Mouse (Mus musculus) C2C12 (cell line): ENCODE measurements at regions not wholly inside any gene's neighbourhood (a gene's known extent, or its start where the extent isn't known, plus 50 kb on each side); places are given as distances from the start of the nearest gene placed in this dataset.

Source experiments
- H3K27me3 ChIP-seq: one replicate; pipeline ENCODE4 v1.6.1; 2011; ENCODE audit not compliant: control insufficient read depth, insufficient read depth, insufficient read length
- H3K36me3 ChIP-seq: one replicate; pipeline ENCODE4 v1.6.1; 2011; ENCODE audit not compliant: control insufficient read depth, insufficient read depth
- H3K4me3 ChIP-seq: one replicate; pipeline ENCODE4 v1.5.1; 2011; ENCODE audit warnings: mild to moderate bottlenecking, control low read depth; ENCODE audit not compliant: poor library complexity, insufficient read depth, severe bottlenecking
- H3K79me2 ChIP-seq: one replicate; pipeline ENCODE4 v1.6.1; 2011; ENCODE audit not compliant: control insufficient read depth, insufficient read depth
- H3K79me3 ChIP-seq: one replicate; pipeline ENCODE4 v1.6.1; 2011; ENCODE audit warnings: low read depth, control low read depth
- H3ac ChIP-seq: one replicate; pipeline ENCODE3; 2011; ENCODE audit warnings: low read depth; ENCODE audit not compliant: control insufficient read depth, insufficient read length
- CEBPB ChIP-seq: IDR thresholded peaks from one replicate; pipeline ENCODE4 v1.6.1; 2011; ENCODE audit warnings: low read depth, mild to moderate bottlenecking, control low read depth, moderate library complexity
- CTCF ChIP-seq: IDR thresholded peaks from one replicate; pipeline ENCODE4 v1.5.1; 2011; ENCODE audit not compliant: control insufficient read depth, insufficient read depth, insufficient read length
- FOSL1 ChIP-seq: IDR thresholded peaks from one replicate; pipeline ENCODE4 v1.8.0; 2011; ENCODE audit warnings: mild to moderate bottlenecking, low read length; ENCODE audit not compliant: poor library complexity, insufficient read depth, severe bottlenecking
- MAX ChIP-seq: IDR thresholded peaks from one replicate; pipeline ENCODE4 v1.6.1; 2011; ENCODE audit warnings: mild to moderate bottlenecking, control low read depth
- MYOD1 ChIP-seq: IDR thresholded peaks from one replicate; pipeline ENCODE4 v1.6.1; 2011; ENCODE audit warnings: low read depth; ENCODE audit not compliant: control insufficient read depth, insufficient read length
- MYOG ChIP-seq: IDR thresholded peaks from one replicate; pipeline ENCODE4 v1.6.1; 2011; ENCODE audit not compliant: control insufficient read depth, insufficient read length; ENCODE audit errors: extremely low read depth
- USF1 ChIP-seq: IDR thresholded peaks from one replicate; pipeline ENCODE4 v1.6.1; 2011; ENCODE audit warnings: low read depth, mild to moderate bottlenecking, control low read depth, moderate library complexity

GRCm38 (mm10) chr10:10270297-10270696 is 201.8 kb downstream of the Adgb start:
- Histone ChIP-seq H3K79me3 (no peaks in the 10 kb centered on the region), H3K36me3 (no peaks in the 10 kb centered on the region), H3K27me3 (no peaks in the 10 kb centered on the region), H3ac (no peak overlapping the region), H3K4me3 (no peak overlapping the region), H3K79me2 (no peaks in the 10 kb centered on the region)
- TF ChIP-seq FOSL1 (no peak), CEBPB (no peak)

DNA sequence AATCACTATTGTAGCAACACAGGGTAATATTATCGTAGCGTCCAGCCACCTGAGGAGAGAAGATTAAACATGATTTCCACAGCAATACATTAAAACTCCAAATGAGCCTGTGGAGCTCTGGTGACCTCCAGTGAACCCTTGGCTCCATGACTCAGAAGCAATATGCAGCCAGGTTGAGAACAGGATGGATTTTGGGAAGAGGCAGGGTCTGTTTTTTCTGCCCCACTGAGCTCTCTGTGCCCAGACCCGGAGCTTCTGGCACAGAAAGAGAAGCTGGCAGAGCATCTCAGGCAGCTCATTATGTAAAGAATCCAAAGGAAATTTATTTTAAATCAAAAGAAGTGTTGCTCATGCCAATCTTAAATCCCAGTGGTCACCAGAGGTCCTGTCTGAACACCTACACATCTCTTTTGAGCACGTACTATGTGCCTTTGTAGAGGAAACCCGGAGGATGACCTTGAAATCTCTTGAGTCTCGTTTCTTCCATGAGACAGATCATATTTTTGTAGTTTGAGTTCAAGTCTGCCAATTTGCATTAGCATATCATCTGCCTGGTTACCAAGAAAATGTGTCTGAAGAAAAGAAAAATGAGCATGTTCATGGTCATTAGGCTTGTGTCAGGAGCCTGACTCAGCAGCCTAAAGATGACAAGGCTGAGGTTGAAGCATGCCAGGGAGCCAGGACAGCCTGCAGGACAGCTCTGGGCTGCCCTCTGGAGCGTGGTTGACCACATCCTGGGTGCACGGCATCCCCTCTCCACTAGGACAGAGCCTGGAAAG is 219.4 kb downstream of the Adgb start:
- Histone ChIP-seq H3K4me3 (no peak overlapping the region), H3ac (no peak overlapping the region), H3K79me3 (no peaks in the 10 kb centered on the region), H3K36me3 (no peaks in the 10 kb centered on the region), H3K79me2 (no peaks in the 10 kb centered on the region), H3K27me3 (no peaks in the 10 kb centered on the region)
- TF ChIP-seq USF1 (no peak), MAX (peak; percentile 74), MYOG (no peak), CEBPB (no peak), FOSL1 (peak; percentile 23), MYOD1 (peak; percentile 26), CTCF (no peak)

- peak; percentile 34 for TF ChIP-seq USF1
- peak; percentile 89 for TF ChIP-seq MAX
- TF ChIP-seq MYOD1 = peak; percentile 57
- no peak for TF ChIP-seq CTCF
- peak; percentile 36 for TF ChIP-seq FOSL1
- TF ChIP-seq CEBPB = no peak
- no peak for TF ChIP-seq MYOG
- Histone ChIP-seq H3K79me3 (no peaks in the 10 kb centered on the region), H3K36me3 (no peaks in the 10 kb centered on the region), H3K4me3 (no peak overlapping the region), H3K27me3 (no peaks in the 10 kb centered on the region), H3ac (no peak overlapping the region), H3K79me2 (no peaks in the 10 kb centered on the region)
Measured at GRCm38 (mm10) chr10:10252136-10252535, 220.0 kb downstream of the Adgb start.

GRCm38 (mm10) chr10:10234894-10235523 is 237.1 kb downstream of the Adgb start:
- TF ChIP-seq FOSL1 (peak; percentile 26), MYOD1 (no peak), CTCF (no peak), MYOG (no peak), MAX (no peak)
- Histone ChIP-seq H3K79me3 (no peaks in the 10 kb centered on the region), H3K4me3 (no peak overlapping the region), H3ac (no peak overlapping the region), H3K27me3 (no peaks in the 10 kb centered on the region), H3K79me2 (no peaks in the 10 kb centered on the region), H3K36me3 (no peaks in the 10 kb centered on the region)

- TF ChIP-seq USF1 = no peak
- peak; percentile 5 for TF ChIP-seq FOSL1
- peak; percentile 4 for TF ChIP-seq CEBPB
- TF ChIP-seq MYOD1 = no peak
- TF ChIP-seq MAX = no peak
- no peaks in the 10 kb centered on the region for H3K79me3 ChIP-seq
- no peaks in the 10 kb centered on the region for H3K79me2 ChIP-seq
- H3K4me3 ChIP-seq = no peak overlapping the region
- no peak overlapping the region for H3ac ChIP-seq
- no peaks in the 10 kb centered on the region for H3K36me3 ChIP-seq
- no peaks in the 10 kb centered on the region for H3K27me3 ChIP-seq
Measured at GRCm38 (mm10) chr10:10224582-10225144, 247.5 kb downstream of the Adgb start.
